14 mouse cellular contexts compared by ENCODE assay signal in the genomic region with DNA sequence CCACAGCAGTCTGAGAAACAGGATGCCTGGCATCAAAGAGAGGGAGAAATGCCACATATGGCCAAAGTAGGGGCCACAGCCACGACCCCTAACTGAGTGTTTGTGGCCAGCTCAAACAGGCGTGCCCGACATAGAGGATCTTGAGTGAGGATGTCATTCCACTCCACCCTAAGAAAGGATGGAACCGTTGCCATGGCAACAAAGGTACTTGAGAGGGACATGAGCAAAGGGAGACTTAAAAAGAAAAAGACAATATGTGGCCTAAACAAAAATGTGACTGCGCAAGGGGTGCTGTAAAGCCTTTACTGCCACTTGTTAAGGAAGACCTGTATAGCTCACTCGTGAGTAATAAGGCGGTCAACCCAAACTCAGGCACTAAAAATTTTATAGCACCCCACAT.
"Had no signal": no experiment of that assay in that cellular context is flagged by ENCODE, and none has a peak within 500 bp of the region (broad histone marks: within the 10 kb centered on the region; RNA-seq: fewer than 3 reads in every experiment).

No protein-coding gene starts in this region.

- H3K4me3 ChIP-seq: kidney, embryonic 15.5 days; limb, embryonic 10.5 days; liver, embryonic 15.5 days; neural tube, embryonic 13.5 days had no signal

- H3K36me3 ChIP-seq: liver, embryonic 15.5 days; neural tube, embryonic 13.5 days had no signal

- H3K27ac ChIP-seq: kidney, embryonic 15.5 days; limb, embryonic 10.5 days; liver, embryonic 15.5 days; neural tube, embryonic 13.5 days had no signal

- DNase-seq: kidney, adult 2 months; kidney, postnatal 14 days; layer of hippocampus, adult 9-11 months; lung, adult 2 months; lung, postnatal 36 days; right cerebral cortex, adult 18-20 months; right cerebral cortex, postnatal 25 days; thymus, postnatal 4 days had no signal

- ATAC-seq: lung, postnatal 0 days had no signal

- H3K4me2 ChIP-seq: kidney, embryonic 15.5 days; liver, embryonic 11.5 days; liver, embryonic 15.5 days; neural tube, embryonic 13.5 days had no signal

- H3K27me3 ChIP-seq: kidney, embryonic 15.5 days; liver, embryonic 15.5 days; neural tube, embryonic 13.5 days had no signal

- H3K9me3 ChIP-seq: kidney, embryonic 15.5 days; limb, embryonic 10.5 days; liver, embryonic 15.5 days; neural tube, embryonic 13.5 days had no signal

- H3K4me1 ChIP-seq: liver, embryonic 15.5 days had no signal

- H3K9ac ChIP-seq: kidney, embryonic 15.5 days; liver, embryonic 15.5 days; neural tube, embryonic 13.5 days had no signal
